Mouse (Mus musculus): ENCODE data around the gene Epb41. TPM values are rescaled to one million over a fixed set of nuclear protein-coding genes. Genes with fewer than 3 reads are reported as not detected.

The Epb41 gene
- polyA plus RNA-seq, 1 experiment from 2014 or later, result 123 TPM

- Histone ChIP-seq H3K9me3 (no peaks in the 10 kb centered on the region), H3K4me3 (no peak overlapping the region), H3K27ac (no peak overlapping the region), H3K4me1 (peaks cover 26% of the 10 kb centered on the region), H3K27me3 (ENCODE audit: poor library complexity, severe bottlenecking) (peaks cover 27% of the 10 kb centered on the region), H3K36me3 (replicated peaks) (no peaks in the 10 kb centered on the region)
- 82% methylated on average over 2 of the region's 2 CpGs for WGBS
- DNase-seq (ENCODE audit: extremely low spot score, low spot score), result no peak
Measured at GRCm38 (mm10) chr4:132067938-132068235, 7.2 kb downstream of the Epb41 start.

GRCm38 (mm10) chr4:132067112-132067937 is 7.8 kb downstream of the Epb41 start:
- H3K27ac ChIP-seq, result no peak overlapping the region
- H3K9me3 ChIP-seq, result no peaks in the 10 kb centered on the region
- no peak overlapping the region for H3K4me3 ChIP-seq
- DNase-seq (ENCODE audit: extremely low spot score, low spot score), result no peak
- no peaks in the 10 kb centered on the region for H3K36me3 ChIP-seq (replicated peaks)
- 89% methylated on average over 14 of the region's 14 CpGs for WGBS
- peaks cover 27% of the 10 kb centered on the region for H3K4me1 ChIP-seq
- H3K27me3 ChIP-seq (ENCODE audit: poor library complexity, severe bottlenecking), result peaks cover 22% of the 10 kb centered on the region

- no peak overlapping the region for H3K4me3 ChIP-seq
- no peak for DNase-seq (ENCODE audit: extremely low spot score, low spot score)
- WGBS, result 63% methylated on average over 10 of the region's 10 CpGs
- no peaks in the 10 kb centered on the region for H3K9me3 ChIP-seq
- peak overlapping the region; percentile 9; the same call in 1 of the 2 replicates for H3K27ac ChIP-seq
- peaks cover 28% of the 10 kb centered on the region for H3K4me1 ChIP-seq
- peaks cover 11% of the 10 kb centered on the region; the same call in 1 of the 2 replicates for H3K27me3 ChIP-seq (ENCODE audit: poor library complexity, severe bottlenecking)
- no peaks in the 10 kb centered on the region for H3K36me3 ChIP-seq (replicated peaks)
Measured at GRCm38 (mm10) chr4:132066101-132066773, 8.9 kb downstream of the Epb41 start.

- WGBS, result 83% methylated on average over 3 of the region's 3 CpGs
- no peak for DNase-seq (ENCODE audit: extremely low spot score, low spot score)
- H3K27ac ChIP-seq, result 0 out of 2 replicates have a peak overlapping the region, but pooled peaks have one; percentile 9
- no peak overlapping the region for H3K4me3 ChIP-seq
- no peaks in the 10 kb centered on the region for H3K36me3 ChIP-seq (replicated peaks)
- H3K4me1 ChIP-seq, result peaks cover 26% of the 10 kb centered on the region
- H3K27me3 ChIP-seq (ENCODE audit: poor library complexity, severe bottlenecking), result peaks cover 5% of the 10 kb centered on the region; the same call in 1 of the 2 replicates
- no peaks in the 10 kb centered on the region for H3K9me3 ChIP-seq
Measured at GRCm38 (mm10) chr4:132065578-132065977, 9.5 kb downstream of the Epb41 start.

GRCm38 (mm10) chr4:132064550-132064949 is 10.6 kb downstream of the Epb41 start:
- no peak overlapping the region for H3K4me3 ChIP-seq
- peaks cover 23% of the 10 kb centered on the region for H3K4me1 ChIP-seq
- no peaks in the 10 kb centered on the region; the same call in 1 of the 2 replicates for H3K27me3 ChIP-seq (ENCODE audit: poor library complexity, severe bottlenecking)
- no peaks in the 10 kb centered on the region for H3K9me3 ChIP-seq
- DNase-seq (ENCODE audit: extremely low spot score, low spot score), result no peak
- 92% methylated on average over 5 of the region's 5 CpGs for WGBS
- no peaks in the 10 kb centered on the region for H3K36me3 ChIP-seq (replicated peaks)
- no peak overlapping the region for H3K27ac ChIP-seq

GRCm38 (mm10) chr4:132062934-132063884 is 11.9 kb downstream of the Epb41 start:
- no peak for DNase-seq (ENCODE audit: extremely low spot score, low spot score)
- Histone ChIP-seq H3K27ac (no peak overlapping the region), H3K4me3 (no peak overlapping the region), H3K27me3 (ENCODE audit: poor library complexity, severe bottlenecking) (no peaks in the 10 kb centered on the region; the same call in 1 of the 2 replicates), H3K9me3 (no peaks in the 10 kb centered on the region), H3K4me1 (peaks cover 21% of the 10 kb centered on the region), H3K36me3 (replicated peaks) (no peaks in the 10 kb centered on the region)
- WGBS, result 80% methylated on average over 17 of the region's 17 CpGs

GRCm38 (mm10) chr4:132062289-132062688 is 12.8 kb downstream of the Epb41 start:
- Histone ChIP-seq H3K9me3 (no peaks in the 10 kb centered on the region), H3K4me1 (peaks cover 20% of the 10 kb centered on the region), H3K27me3 (ENCODE audit: poor library complexity, severe bottlenecking) (no peaks in the 10 kb centered on the region; the same call in 1 of the 2 replicates), H3K36me3 (replicated peaks) (no peaks in the 10 kb centered on the region), H3K27ac (no peak overlapping the region), H3K4me3 (no peak overlapping the region)
- WGBS, result 84% methylated on average over 8 of the region's 8 CpGs
- DNase-seq (ENCODE audit: extremely low spot score, low spot score), result no peak

- 80% methylated on average over 17 of the region's 17 CpGs for WGBS
- no peak overlapping the region for H3K27ac ChIP-seq
Measured at GRCm38 (mm10) chr4:132060040-132060832, 14.9 kb downstream of the Epb41 start.

GRCm38 (mm10) chr4:132059541-132059940 is 15.6 kb downstream of the Epb41 start:
- Histone ChIP-seq H3K36me3 (replicated peaks) (no peaks in the 10 kb centered on the region), H3K27me3 (ENCODE audit: poor library complexity, severe bottlenecking) (no peaks in the 10 kb centered on the region), H3K4me3 (no peak overlapping the region), H3K4me1 (peaks cover 7% of the 10 kb centered on the region; the same call in 1 of the 2 replicates), H3K9me3 (no peaks in the 10 kb centered on the region), H3K27ac (no peak overlapping the region)
- WGBS, result 92% methylated on average over 2 of the region's 2 CpGs
- no peak for DNase-seq (ENCODE audit: extremely low spot score, low spot score)

More at GRCm38 (mm10) chr4:132060040-132060832, 14.9 kb downstream of the Epb41 start:
- no peak for DNase-seq (ENCODE audit: extremely low spot score, low spot score)
- no peaks in the 10 kb centered on the region for H3K9me3 ChIP-seq
- no peak overlapping the region for H3K4me3 ChIP-seq
- H3K4me1 ChIP-seq, result peaks cover 7% of the 10 kb centered on the region; the same call in 1 of the 2 replicates
- no peaks in the 10 kb centered on the region for H3K36me3 ChIP-seq (replicated peaks)
- H3K27me3 ChIP-seq (ENCODE audit: poor library complexity, severe bottlenecking), result no peaks in the 10 kb centered on the region

- Histone ChIP-seq H3K27me3 (ENCODE audit: poor library complexity, severe bottlenecking) (peaks cover 8% of the 10 kb centered on the region), H3K27ac (no peak overlapping the region), H3K36me3 (replicated peaks) (no peaks in the 10 kb centered on the region), H3K4me1 (peaks cover under 1% of the 10 kb centered on the region; the same call in 1 of the 2 replicates), H3K4me3 (no peak overlapping the region), H3K9me3 (no peaks in the 10 kb centered on the region)
- no peak for DNase-seq (ENCODE audit: extremely low spot score, low spot score)
Measured at GRCm38 (mm10) chr4:132057311-132057710, 17.8 kb downstream of the Epb41 start.

GRCm38 (mm10) chr4:132051321-132052275 is 23.5 kb downstream of the Epb41 start:
- no peaks in the 10 kb centered on the region for H3K9me3 ChIP-seq
- no peak overlapping the region for H3K27ac ChIP-seq
- H3K27me3 ChIP-seq (ENCODE audit: poor library complexity, severe bottlenecking), result peaks cover 34% of the 10 kb centered on the region
- no peaks in the 10 kb centered on the region for H3K36me3 ChIP-seq (replicated peaks)
- peaks cover 33% of the 10 kb centered on the region for H3K4me1 ChIP-seq
- no peak overlapping the region for H3K4me3 ChIP-seq
- no peak for DNase-seq (ENCODE audit: extremely low spot score, low spot score)
- 79% methylated on average over 10 of the region's 10 CpGs for WGBS
